Mouse (Mus musculus) kidney, embryonic 15.5 days (tissue): ENCODE results near the gene Sphk2. TPM values are rescaled to one million over a fixed set of nuclear protein-coding genes. Genes with fewer than 3 reads are reported as not detected.

Experiments
- ATAC-seq: fragments of 200-750 bp; cut with Nextera tagmentation; replicated peaks from 2 replicates; pipeline ENCODE4 v1.8.0; 2017; ENCODE audit warnings: moderate TSS enrichment; ENCODE audit not compliant: low FRiP score
- H3K27ac ChIP-seq: fragments of 300-500 bp; sonication (generic); 2 replicates; pipeline ENCODE4 v1.5.1; 2015; ENCODE audit warnings: mild to moderate bottlenecking, inconsistent platforms
- H3K27me3 ChIP-seq: fragments of 300-500 bp; sonication (generic); 2 replicates; pipeline ENCODE4 v1.6.1; 2015; ENCODE audit warnings: inconsistent platforms
- H3K36me3 ChIP-seq: fragments of 300-500 bp; sonication (generic); 2 replicates; pipeline ENCODE4 v1.6.1; 2015; ENCODE audit warnings: inconsistent platforms
- H3K4me1 ChIP-seq: fragments of 300-500 bp; sonication (generic); 2 replicates; pipeline ENCODE4 v1.6.1; 2015; ENCODE audit warnings: inconsistent platforms
- H3K4me2 ChIP-seq: fragments of 300-500 bp; sonication (generic); 2 replicates; pipeline ENCODE4 v1.6.1; 2015; ENCODE audit warnings: moderate library complexity, mild to moderate bottlenecking, inconsistent platforms
- H3K4me3 ChIP-seq: fragments of 300-500 bp; sonication (generic); replicated peaks from 2 replicates; pipeline ENCODE4 v1.5.1; 2015; ENCODE audit warnings: mild to moderate bottlenecking, inconsistent platforms
- H3K9ac ChIP-seq: fragments of 300-500 bp; sonication (generic); 2 replicates; pipeline ENCODE4 v1.6.1; 2015; ENCODE audit warnings: mild to moderate bottlenecking, inconsistent platforms
- H3K9me3 ChIP-seq: fragments of 300-500 bp; sonication (generic); replicated peaks from 2 replicates; pipeline ENCODE4 v1.6.1; 2016; ENCODE audit warnings: inconsistent platforms
- WGBS: fragments of 180-500 bp; shearing (Covaris S2); methylation state at CpG from one replicate; pipeline ENCODE4 v1.1.7; 2015; ENCODE audit warnings: mixed read lengths; 5-methylcytosine and 5-hydroxymethylcytosine counted together
- polyA plus RNA-seq: library from polyadenylated mRNA; unstranded; fragments of >200 nt; fragmentation: Nextera tagmentation; extraction: Ambion mirVana; gene quantifications from 2 replicates; pipeline ENCODE4 v1.2.1, GENCODE M21; 2015

Sphk2 gene
- polyA plus RNA-seq, 1 experiment from 2014 or later: 33.7 TPM

GRCm38 (mm10) chr7:45742338-45742737 is 24.5 kb upstream of the Sphk2 start:
- no peak for ATAC-seq
- Histone ChIP-seq H3K9ac (no peak overlapping the region), H3K36me3 (no peaks in the 10 kb centered on the region), H3K9me3 (no peaks in the 10 kb centered on the region; the same call in 1 of the 2 replicates), H3K4me1 (peaks cover 10% of the 10 kb centered on the region), H3K4me3 (peak overlapping the region; percentile 38), H3K27me3 (no peaks in the 10 kb centered on the region), H3K4me2 (peak overlapping the region; percentile 54), H3K27ac (no peak overlapping the region)
- 36% methylated on average over 19 of the region's 19 CpGs for WGBS

- Histone ChIP-seq H3K9ac (no peak overlapping the region), H3K27me3 (no peaks in the 10 kb centered on the region), H3K27ac (no peak overlapping the region), H3K4me3 (peak overlapping the region; percentile 38), H3K9me3 (no peaks in the 10 kb centered on the region; the same call in 1 of the 2 replicates), H3K4me2 (peak overlapping the region; percentile 54), H3K36me3 (no peaks in the 10 kb centered on the region), H3K4me1 (peaks cover 10% of the 10 kb centered on the region)
- 37% methylated on average over 11 of the region's 11 CpGs for WGBS
- no peak for ATAC-seq
These were observed 24.0 kb upstream of the Sphk2 start for GRCm38 (mm10) chr7:45741777-45742176.

- WGBS: 85% methylated on average over 12 of the region's 12 CpGs
- Histone ChIP-seq H3K27me3 (no peaks in the 10 kb centered on the region), H3K27ac (no peak overlapping the region), H3K9me3 (no peaks in the 10 kb centered on the region), H3K36me3 (no peaks in the 10 kb centered on the region), H3K4me3 (no peak overlapping the region), H3K4me2 (0 out of 2 replicates have a peak overlapping the region, but pooled peaks have one; percentile 54), H3K9ac (no peak overlapping the region), H3K4me1 (peaks cover 10% of the 10 kb centered on the region)
- ATAC-seq: no peak
These were observed 23.5 kb upstream of the Sphk2 start for GRCm38 (mm10) chr7:45741308-45741707.

GRCm38 (mm10) chr7:45739820-45740219 is 22.0 kb upstream of the Sphk2 start:
- WGBS: 68% methylated on average over 10 of the region's 10 CpGs

GRCm38 (mm10) chr7:45739162-45739763 is 21.5 kb upstream of the Sphk2 start:
- peak; percentile 76 for ATAC-seq
- WGBS: 6% methylated on average over 9 of the region's 9 CpGs
- no peak overlapping the region for H3K4me3 ChIP-seq

More at GRCm38 (mm10) chr7:45739820-45740219, 22.0 kb upstream of the Sphk2 start:
- no peak overlapping the region for H3K9ac ChIP-seq
- H3K9me3 ChIP-seq: no peaks in the 10 kb centered on the region
- H3K4me1 ChIP-seq: peaks cover 10% of the 10 kb centered on the region
- H3K36me3 ChIP-seq: no peaks in the 10 kb centered on the region
- H3K27me3 ChIP-seq: no peaks in the 10 kb centered on the region
- ATAC-seq: no peak
- no peak overlapping the region for H3K4me2 ChIP-seq
- H3K4me3 ChIP-seq: no peak overlapping the region
- no peak overlapping the region for H3K27ac ChIP-seq

GRCm38 (mm10) chr7:45733477-45733876 is 15.7 kb upstream of the Sphk2 start:
- Histone ChIP-seq H3K27ac (no peak overlapping the region), H3K9ac (no peak overlapping the region), H3K9me3 (no peaks in the 10 kb centered on the region), H3K36me3 (peaks cover 11% of the 10 kb centered on the region), H3K4me3 (no peak overlapping the region), H3K4me1 (peaks cover 11% of the 10 kb centered on the region), H3K27me3 (no peaks in the 10 kb centered on the region), H3K4me2 (no peak overlapping the region)
- no peak for ATAC-seq
- 71% methylated on average over 5 of the region's 5 CpGs for whole genome bisulfite sequencing

More at GRCm38 (mm10) chr7:45739162-45739763, 21.5 kb upstream of the Sphk2 start:
- H3K9ac ChIP-seq: no peak overlapping the region
- H3K9me3 ChIP-seq: no peaks in the 10 kb centered on the region
- peaks cover 10% of the 10 kb centered on the region for H3K4me1 ChIP-seq
- no peaks in the 10 kb centered on the region for H3K27me3 ChIP-seq
- H3K27ac ChIP-seq: no peak overlapping the region
- H3K36me3 ChIP-seq: no peaks in the 10 kb centered on the region
- H3K4me2 ChIP-seq: no peak overlapping the region

- Histone ChIP-seq H3K9me3 (no peaks in the 10 kb centered on the region), H3K36me3 (peaks cover 34% of the 10 kb centered on the region), H3K4me2 (no peak overlapping the region), H3K27ac (peak overlapping the region; percentile 64), H3K4me3 (no peak overlapping the region), H3K27me3 (no peaks in the 10 kb centered on the region), H3K4me1 (peaks cover 11% of the 10 kb centered on the region), H3K9ac (no peak overlapping the region)
- ATAC-seq: peak; percentile 68
- 18% methylated on average over 16 of the region's 16 CpGs for WGBS
These were observed 13.1 kb upstream of the Sphk2 start for GRCm38 (mm10) chr7:45730727-45731431.

GRCm38 (mm10) chr7:45727625-45728024 is 9.8 kb upstream of the Sphk2 start:
- Histone ChIP-seq H3K27ac (no peak overlapping the region), H3K27me3 (no peaks in the 10 kb centered on the region), H3K36me3 (peaks cover 66% of the 10 kb centered on the region), H3K9ac (no peak overlapping the region), H3K4me2 (no peak overlapping the region), H3K9me3 (no peaks in the 10 kb centered on the region), H3K4me3 (no peak overlapping the region), H3K4me1 (peaks cover 11% of the 10 kb centered on the region)
- ATAC-seq: no peak
- WGBS: 88% methylated on average over 3 of the region's 3 CpGs

- WGBS: 90% methylated on average over 10 of the region's 10 CpGs
- Histone ChIP-seq H3K36me3 (peaks cover 78% of the 10 kb centered on the region), H3K4me3 (no peak overlapping the region), H3K27me3 (no peaks in the 10 kb centered on the region), H3K27ac (no peak overlapping the region), H3K4me2 (no peak overlapping the region), H3K9me3 (no peaks in the 10 kb centered on the region), H3K4me1 (peaks cover 16% of the 10 kb centered on the region), H3K9ac (no peak overlapping the region)
- ATAC-seq: no peak
These were observed 8.6 kb upstream of the Sphk2 start for GRCm38 (mm10) chr7:45726419-45726818.

GRCm38 (mm10) chr7:45725713-45726112 is 7.9 kb upstream of the Sphk2 start, which contains the start of gene Spaca4:
Gene Spaca4 (minus strand): TSS chr7:45725813.
- Histone ChIP-seq H3K9ac (no peak within 1 kb of the TSS), H3K27ac (no peak within 1 kb of the TSS), H3K27me3 (no peaks in the 10 kb centered on the region), H3K4me3 (no peak within 1 kb of the TSS), H3K36me3 (peaks cover 85% of the 10 kb centered on the region), H3K9me3 (no peaks in the 10 kb centered on the region), H3K4me2 (no peak within 1 kb of the TSS), H3K4me1 (peaks cover 14% of the 10 kb centered on the region)
- WGBS: 93% methylated on average over 11 of the region's 11 CpGs
- no peak for ATAC-seq

GRCm38 (mm10) chr7:45725151-45725550 is 7.3 kb upstream of the Sphk2 start:
- ATAC-seq: no peak
- no peaks in the 10 kb centered on the region for H3K27me3 ChIP-seq
- WGBS: 92% methylated on average over 9 of the region's 9 CpGs
- peaks cover 15% of the 10 kb centered on the region for H3K4me1 ChIP-seq
- no peak overlapping the region for H3K9ac ChIP-seq
- H3K9me3 ChIP-seq: no peaks in the 10 kb centered on the region
- no peak overlapping the region for H3K27ac ChIP-seq
- H3K36me3 ChIP-seq: peaks cover 91% of the 10 kb centered on the region
- H3K4me2 ChIP-seq: no peak overlapping the region
- H3K4me3 ChIP-seq: no peak overlapping the region

GRCm38 (mm10) chr7:45723781-45724180 is 6.0 kb upstream of the Sphk2 start:
- Histone ChIP-seq H3K4me3 (no peak overlapping the region), H3K27ac (no peak overlapping the region), H3K9ac (no peak overlapping the region), H3K27me3 (no peaks in the 10 kb centered on the region), H3K4me1 (peaks cover 29% of the 10 kb centered on the region), H3K36me3 (peaks cover 93% of the 10 kb centered on the region), H3K9me3 (no peaks in the 10 kb centered on the region), H3K4me2 (no peak overlapping the region)
- no peak for ATAC-seq
- WGBS: 87% methylated on average over 14 of the region's 14 CpGs
